Mouse (Mus musculus) lung, embryonic 16.5 days (tissue): Measurements from ENCODE around the gene Cfap43. TPM values are rescaled to one million over a fixed set of nuclear protein-coding genes. Genes with fewer than 3 reads are reported as not detected.

Experiments
- ATAC-seq: fragments of 200-750 bp; cut with Nextera tagmentation; 2 replicates; pipeline ENCODE4 v1.8.0; 2017; ENCODE audit warnings: low read depth, mild to moderate bottlenecking, moderate library complexity
- H3K27ac ChIP-seq: fragments of 300-500 bp; sonication (generic); 2 replicates; pipeline ENCODE4 v1.5.1; 2014; ENCODE audit warnings: mild to moderate bottlenecking, control low read depth, low read length
- H3K27me3 ChIP-seq: fragments of 300-500 bp; sonication (generic); 2 replicates; pipeline ENCODE4 v1.6.1; 2014; ENCODE audit warnings: low read depth, low read length, mixed read lengths; ENCODE audit not compliant: control insufficient read depth, insufficient read depth
- H3K36me3 ChIP-seq: fragments of 300-500 bp; sonication (generic); 2 replicates; pipeline ENCODE4 v1.6.1; 2014; ENCODE audit warnings: low read length; ENCODE audit not compliant: control insufficient read depth, insufficient read depth
- H3K4me1 ChIP-seq: fragments of 300-500 bp; sonication (generic); replicated peaks from 2 replicates; pipeline ENCODE4 v1.6.1; 2014; ENCODE audit warnings: low read length, mixed read lengths; ENCODE audit not compliant: control insufficient read depth, insufficient read depth
- H3K4me2 ChIP-seq: fragments of 300-500 bp; sonication (generic); 2 replicates; pipeline ENCODE4 v1.6.1; 2014; ENCODE audit warnings: low read depth, low read length, control low read depth
- H3K4me3 ChIP-seq: fragments of 300-500 bp; sonication (generic); 2 replicates; pipeline ENCODE4 v1.5.1; 2014; ENCODE audit warnings: mild to moderate bottlenecking, low read length, control low read depth
- H3K9ac ChIP-seq: fragments of 300-500 bp; sonication (generic); 2 replicates; pipeline ENCODE4 v1.6.1; 2014; ENCODE audit warnings: low read length, control low read depth
- H3K9me3 ChIP-seq: fragments of 300-500 bp; sonication (generic); 2 replicates; pipeline ENCODE4 v1.6.1; 2016; ENCODE audit warnings: low read length; ENCODE audit not compliant: control insufficient read depth
- WGBS: fragments of 180-500 bp; shearing (Covaris S2); extraction: QIAGEN DNeasy Blood & Tissue Kit; methylation state at CpG from one replicate; pipeline ENCODE4 v1.1.7; 2014; 5-methylcytosine and 5-hydroxymethylcytosine counted together
- polyA plus RNA-seq: library from polyadenylated mRNA; unstranded; fragments of >200 nt; fragmentation: Nextera tagmentation; extraction: Ambion mirVana; gene quantifications from 2 replicates; pipeline ENCODE4 v1.2.1, GENCODE M21; 2015

Cfap43 gene
- polyA plus RNA-seq, 1 experiment from 2014 or later: 1.7 TPM

- Histone ChIP-seq H3K9ac (no peak overlapping the region), H3K4me3 (peak overlapping the region; percentile 29), H3K36me3 (no peaks in the 10 kb centered on the region), H3K27ac (no peak overlapping the region), H3K4me2 (peak overlapping the region; percentile 28), H3K4me1 (no peaks in the 10 kb centered on the region), H3K27me3 (no peaks in the 10 kb centered on the region), H3K9me3 (no peaks in the 10 kb centered on the region)
- peak; percentile 79 for ATAC-seq
- 52% methylated on average over 19 of the region's 19 CpGs for WGBS
Measured at GRCm38 (mm10) chr19:47755625-47756024, 163.5 kb downstream of the Cfap43 start.

- H3K9ac ChIP-seq: no peak overlapping the region
- no peak overlapping the region for H3K4me3 ChIP-seq
- no peak for ATAC-seq
- no peaks in the 10 kb centered on the region for H3K4me1 ChIP-seq
- H3K27ac ChIP-seq: no peak overlapping the region
- H3K4me2 ChIP-seq: no peak overlapping the region
- 86% methylated on average over 9 of the region's 9 CpGs for WGBS
- H3K36me3 ChIP-seq: no peaks in the 10 kb centered on the region
- no peaks in the 10 kb centered on the region for H3K9me3 ChIP-seq
- H3K27me3 ChIP-seq: no peaks in the 10 kb centered on the region
Measured at GRCm38 (mm10) chr19:47754931-47755330, 164.2 kb downstream of the Cfap43 start.

DNA sequence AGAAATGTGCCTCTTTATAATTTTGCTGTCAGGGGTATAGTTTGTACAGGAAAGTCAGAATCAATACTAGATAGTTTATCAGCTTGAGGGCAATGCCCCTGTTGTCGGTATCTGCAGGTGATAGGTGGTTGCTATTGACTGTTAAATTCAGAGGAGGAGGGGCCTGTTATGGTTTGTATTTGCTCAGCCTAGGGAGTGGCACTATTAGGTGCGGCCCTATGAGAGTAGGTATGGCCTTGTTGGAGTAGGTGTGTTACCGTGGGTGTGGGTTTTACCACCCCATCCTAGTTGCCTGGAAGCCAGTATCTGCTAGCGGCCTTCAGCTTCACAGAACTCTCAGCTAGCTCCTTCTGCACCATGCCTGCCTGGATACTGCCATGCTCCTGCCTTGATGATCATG is 165.2 kb downstream of the Cfap43 start:
- ATAC-seq: no peak
- WGBS: 77% methylated on average over 4 of the region's 4 CpGs
- no peak overlapping the region for H3K4me3 ChIP-seq
- H3K36me3 ChIP-seq: no peaks in the 10 kb centered on the region
- H3K4me1 ChIP-seq: no peaks in the 10 kb centered on the region
- H3K9me3 ChIP-seq: no peaks in the 10 kb centered on the region
- no peak overlapping the region for H3K27ac ChIP-seq
- H3K9ac ChIP-seq: no peak overlapping the region
- H3K27me3 ChIP-seq: no peaks in the 10 kb centered on the region
- no peak overlapping the region for H3K4me2 ChIP-seq

DNA sequence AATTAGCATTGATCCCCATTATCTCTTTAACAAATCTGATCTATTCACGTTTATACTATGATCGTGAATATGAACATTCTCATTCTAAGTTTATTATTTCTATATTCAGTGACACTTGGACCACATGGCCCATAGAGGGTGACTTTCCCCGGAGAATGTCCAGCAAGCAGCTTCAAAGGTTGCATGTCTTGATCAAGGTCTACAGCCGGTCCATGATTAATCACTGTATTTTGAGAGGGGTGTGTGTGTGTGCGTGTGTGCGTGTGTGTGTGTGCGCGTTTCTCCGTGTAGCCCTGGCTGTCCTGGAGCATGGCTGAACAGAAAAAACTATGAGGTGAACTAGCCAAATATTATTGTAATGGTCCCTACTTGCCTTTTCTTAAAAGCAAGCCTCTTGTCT is 166.6 kb downstream of the Cfap43 start:
- 63% methylated on average over 9 of the region's 9 CpGs for WGBS
- Histone ChIP-seq H3K27ac (no peak overlapping the region), H3K27me3 (no peaks in the 10 kb centered on the region), H3K9me3 (no peaks in the 10 kb centered on the region), H3K9ac (no peak overlapping the region), H3K36me3 (no peaks in the 10 kb centered on the region), H3K4me3 (no peak overlapping the region), H3K4me2 (no peak overlapping the region), H3K4me1 (no peaks in the 10 kb centered on the region)
- no peak for ATAC-seq

GRCm38 (mm10) chr19:47750391-47750790 is 168.7 kb downstream of the Cfap43 start:
- ATAC-seq: no peak
- H3K27me3 ChIP-seq: no peaks in the 10 kb centered on the region
- no peak overlapping the region for H3K27ac ChIP-seq
- H3K4me3 ChIP-seq: no peak overlapping the region
- no peaks in the 10 kb centered on the region for H3K4me1 ChIP-seq
- no peaks in the 10 kb centered on the region for H3K9me3 ChIP-seq
- no peak overlapping the region for H3K9ac ChIP-seq
- no peak overlapping the region for H3K4me2 ChIP-seq
- 80% methylated on average over 5 of the region's 5 CpGs for WGBS
- no peaks in the 10 kb centered on the region for H3K36me3 ChIP-seq

DNA sequence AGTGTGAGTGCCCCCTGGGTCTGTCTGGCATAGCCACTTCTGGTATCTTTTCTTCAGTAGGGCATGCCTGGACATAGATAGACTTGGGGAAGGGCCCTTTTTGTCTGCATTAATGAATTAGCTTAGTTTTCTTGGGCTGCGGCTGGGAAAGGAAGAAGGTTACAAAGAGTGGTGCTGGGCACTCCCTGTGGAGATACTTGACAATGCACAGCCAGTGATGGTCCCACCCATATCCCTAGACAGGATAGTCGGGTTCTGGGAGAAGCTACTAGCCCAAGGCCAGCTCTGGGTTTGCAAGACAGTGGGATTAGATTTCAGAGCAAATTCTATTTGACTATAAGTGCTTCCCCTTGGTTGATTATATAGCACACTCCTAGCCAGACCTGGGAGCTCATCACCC is 170.1 kb downstream of the Cfap43 start:
- 79% methylated on average over 2 of the region's 2 CpGs for WGBS
- H3K27me3 ChIP-seq: no peaks in the 10 kb centered on the region
- H3K9me3 ChIP-seq: no peaks in the 10 kb centered on the region
- H3K4me3 ChIP-seq: no peak overlapping the region
- H3K9ac ChIP-seq: no peak overlapping the region
- no peaks in the 10 kb centered on the region for H3K36me3 ChIP-seq
- ATAC-seq: no peak
- H3K4me1 ChIP-seq: no peaks in the 10 kb centered on the region
- H3K27ac ChIP-seq: no peak overlapping the region
- H3K4me2 ChIP-seq: no peak overlapping the region

- no peak overlapping the region for H3K4me2 ChIP-seq
- WGBS: 89% methylated on average over 2 of the region's 2 CpGs
Measured at GRCm38 (mm10) chr19:47747072-47747471, 172.0 kb downstream of the Cfap43 start.

DNA sequence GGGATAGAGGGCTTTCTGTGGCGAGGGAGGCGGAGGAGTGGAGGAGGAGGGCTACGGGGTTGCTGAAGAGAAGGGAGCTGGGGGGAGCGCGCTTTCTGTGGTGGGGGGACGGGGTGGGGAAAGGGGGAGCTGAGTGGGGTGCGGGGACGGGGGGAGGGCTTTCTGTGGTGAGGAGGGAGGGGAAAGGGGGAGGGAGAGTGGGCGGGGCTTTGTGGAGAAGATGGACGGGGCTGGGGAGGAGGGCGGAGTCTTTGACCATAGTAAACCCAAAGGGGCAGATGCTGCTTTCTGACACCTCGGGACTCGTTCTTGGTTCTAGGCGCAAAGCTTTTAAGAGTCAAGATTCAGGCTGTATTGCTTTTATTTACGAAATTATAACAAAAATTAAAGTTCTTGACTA is 187.2 kb downstream of the Cfap43 start:
- Histone ChIP-seq H3K27me3 (no peaks in the 10 kb centered on the region), H3K4me3 (peak overlapping the region; percentile 87), H3K4me2 (peak overlapping the region; percentile 69), H3K27ac (peak overlapping the region; percentile 96), H3K4me1 (peaks cover 13% of the 10 kb centered on the region), H3K9ac (peak overlapping the region; percentile 86), H3K36me3 (peaks cover 28% of the 10 kb centered on the region), H3K9me3 (no peaks in the 10 kb centered on the region)
- WGBS: under 1% methylated on average over 15 of the region's 15 CpGs
- ATAC-seq: peak; percentile 13; the same call in 1 of the 2 replicates

More at GRCm38 (mm10) chr19:47747072-47747471, 172.0 kb downstream of the Cfap43 start:
- no peak overlapping the region for H3K27ac ChIP-seq
- no peaks in the 10 kb centered on the region; the same call in 1 of the 2 replicates for H3K36me3 ChIP-seq
- no peak for ATAC-seq
- no peak overlapping the region for H3K9ac ChIP-seq
- H3K4me1 ChIP-seq: no peaks in the 10 kb centered on the region
- no peak overlapping the region for H3K4me3 ChIP-seq
- H3K27me3 ChIP-seq: no peaks in the 10 kb centered on the region
- H3K9me3 ChIP-seq: no peaks in the 10 kb centered on the region

DNA sequence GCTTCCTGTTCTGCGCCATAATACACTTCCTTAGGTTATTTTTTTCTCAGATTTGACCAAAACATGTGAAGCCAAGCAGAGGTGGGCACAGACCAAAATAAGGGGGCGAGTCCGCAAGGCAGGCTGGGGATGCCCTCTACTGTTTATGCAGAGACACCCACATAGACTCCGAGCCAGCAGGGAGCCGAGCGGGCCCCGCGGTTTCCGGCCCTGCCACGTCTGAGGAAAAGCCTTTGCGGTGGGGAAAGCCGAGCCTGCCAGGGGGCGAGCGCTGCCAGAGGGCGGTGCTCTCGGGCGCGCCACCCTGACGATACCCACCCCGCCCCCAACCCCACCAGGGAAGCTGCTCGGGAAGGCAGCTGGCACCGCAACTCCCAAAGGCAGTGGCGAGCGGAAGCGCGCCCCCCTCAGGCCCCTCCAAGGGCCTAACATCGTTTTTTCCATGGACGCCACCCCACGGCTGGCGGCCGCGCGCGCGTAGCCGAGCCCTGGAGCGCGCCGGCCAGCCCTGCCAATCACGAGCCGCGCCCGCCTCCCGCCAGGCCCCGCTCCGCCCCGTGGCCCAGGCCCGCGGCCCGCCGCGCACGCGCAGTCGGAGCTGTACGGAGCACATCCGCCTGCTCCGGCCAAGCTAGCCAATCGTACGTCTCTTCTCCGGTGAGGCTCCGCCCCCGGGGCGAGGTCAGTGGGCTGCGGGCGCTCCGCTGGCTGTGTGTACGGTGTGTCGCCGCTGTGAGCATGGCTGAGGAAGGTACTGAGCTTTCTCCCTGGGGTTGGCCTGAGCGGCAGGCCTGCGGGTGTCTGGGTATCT is 187.8 kb downstream of the Cfap43 start, which contains the start of gene Sfr1:
Sfr1 (plus strand) TSS at position 612 of the 811 bp plus-strand sequence.
- Histone ChIP-seq H3K36me3 (peaks cover 25% of the 10 kb centered on the region), H3K9me3 (no peaks in the 10 kb centered on the region), H3K27me3 (no peaks in the 10 kb centered on the region), H3K4me3 (peak within 1 kb of the TSS; percentile 87), H3K4me2 (peak within 1 kb of the TSS; percentile 74), H3K9ac (peak within 1 kb of the TSS; percentile 86), H3K27ac (peak within 1 kb of the TSS; percentile 96), H3K4me1 (peaks cover 13% of the 10 kb centered on the region)
- peak; percentile 97 for ATAC-seq
- under 1% methylated on average over 70 of the region's 72 CpGs for WGBS
